In the genomic region with DNA sequence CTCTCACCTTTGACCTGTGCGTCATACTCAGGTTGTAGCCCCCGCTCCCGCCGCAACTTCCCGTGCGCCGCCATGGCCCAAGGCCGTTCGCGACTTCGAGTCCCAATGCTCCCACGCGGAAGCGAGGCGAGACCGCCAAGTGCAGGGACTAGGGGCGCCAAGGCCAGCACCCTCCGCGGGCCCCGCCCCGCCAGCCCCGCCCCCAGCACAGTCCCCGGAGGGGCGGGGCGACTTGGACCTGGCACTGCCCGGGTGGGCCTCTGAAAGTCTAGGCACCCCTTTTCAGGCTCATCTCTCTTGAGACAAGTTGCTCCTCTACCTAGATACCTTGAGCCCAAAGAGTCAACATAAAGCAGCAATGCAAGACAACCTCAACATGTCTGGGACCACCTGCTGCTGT, we compare ENCODE assay signal across 8 mouse cellular contexts. TPM values are rescaled to one million over a fixed set of nuclear protein-coding genes. Genes with fewer than 3 reads are reported as not detected.
DNase-seq lines count a peak whose midpoint lies in the region; ATAC-seq and TF ChIP-seq lines count a peak whose summit lies in the region.

No protein-coding gene starts in this region.

- no peaks in the 10 kb centered on the region for H3K27me3 ChIP-seq in CH12.LX (replicated peaks)
- H3K27me3 ChIP-seq in heart, embryonic 13.5 days (replicated peaks) = peaks cover 16% of the 10 kb centered on the region; the same call in 1 of the 2 replicates
- peaks cover 17% of the 10 kb centered on the region for H3K27me3 ChIP-seq in limb, embryonic 13.5 days
- no peaks in the 10 kb centered on the region for H3K27me3 ChIP-seq in midbrain, postnatal 0 days (ENCODE audit: insufficient read depth, low read length)

- peaks cover 8 to 39% of the 10 kb centered on the region in 2 experiments for H3K4me1 ChIP-seq in CH12.LX (ENCODE audit: control insufficient read depth in 1 of 2, insufficient read depth in 2 of 2)
- peaks cover 11% of the 10 kb centered on the region for H3K4me1 ChIP-seq in heart, embryonic 13.5 days
- no peaks in the 10 kb centered on the region for H3K4me1 ChIP-seq in limb, embryonic 13.5 days
- H3K4me1 ChIP-seq in midbrain, postnatal 0 days (ENCODE audit: insufficient read depth, low read length) = no peaks in the 10 kb centered on the region

- H3K9ac ChIP-seq in CH12.LX (ENCODE audit: insufficient read depth, low read depth) = peak overlapping the region; percentile 39
- no peak overlapping the region for H3K9ac ChIP-seq in heart, embryonic 13.5 days
- H3K9ac ChIP-seq in limb, embryonic 13.5 days = no peak overlapping the region
- H3K9ac ChIP-seq in midbrain, postnatal 0 days (replicated peaks; ENCODE audit: low read length, poor library complexity, severe bottlenecking) = no peak overlapping the region

- peak overlapping the region; percentile 45 to 79 (median 60) for H3K4me3 ChIP-seq in CH12.LX (replicated peaks in 1 of 3; ENCODE audit: low read depth in 2 of 3, low read length in 2 of 3, poor library complexity in 1 of 3)
- peak overlapping the region; percentile 25 for H3K4me3 ChIP-seq in heart, embryonic 13.5 days
- peak overlapping the region; percentile 10; the same call in 1 of the 2 replicates for H3K4me3 ChIP-seq in limb, embryonic 13.5 days
- H3K4me3 ChIP-seq in midbrain, postnatal 0 days (ENCODE audit: low read depth, low read length) = no peak overlapping the region

- peak overlapping the region; percentile 69 for H3K27ac ChIP-seq in CH12.LX (ENCODE audit: insufficient read depth, low read depth)
- H3K27ac ChIP-seq in heart, embryonic 13.5 days (replicated peaks) = no peak overlapping the region
- H3K27ac ChIP-seq in limb, embryonic 13.5 days = no peak overlapping the region
- no peak overlapping the region for H3K27ac ChIP-seq in midbrain, postnatal 0 days (ENCODE audit: low read depth, low read length)

- ATAC-seq in heart, embryonic 13.5 days (ENCODE audit: extremely low read depth, insufficient number of reproducible peaks, low FRiP score, low TSS enrichment) = no peak
- ATAC-seq in limb, embryonic 13.5 days (ENCODE audit: low FRiP score, low read depth) = no peak
- no peak for ATAC-seq in midbrain, postnatal 0 days (ENCODE audit: low FRiP score)

- peaks cover 8 to 15% of the 10 kb centered on the region in 2 experiments for H3K36me3 ChIP-seq in CH12.LX (replicated peaks in 1 of 2; ENCODE audit: control insufficient read depth in 1 of 2, insufficient read depth in 1 of 2, low read length in 1 of 2)
- no peaks in the 10 kb centered on the region for H3K36me3 ChIP-seq in heart, embryonic 13.5 days
- 0 out of 2 replicates have a peak, but pooled peaks cover 3% of the 10 kb centered on the region for H3K36me3 ChIP-seq in limb, embryonic 13.5 days
- no peaks in the 10 kb centered on the region for H3K36me3 ChIP-seq in midbrain, postnatal 0 days (ENCODE audit: insufficient read depth, low read length)

- no peaks in the 10 kb centered on the region for H3K9me3 ChIP-seq in CH12.LX (replicated peaks; ENCODE audit: low read length)
- H3K9me3 ChIP-seq in heart, embryonic 13.5 days = no peaks in the 10 kb centered on the region
- no peaks in the 10 kb centered on the region for H3K9me3 ChIP-seq in limb, embryonic 13.5 days
- H3K9me3 ChIP-seq in midbrain, postnatal 0 days (ENCODE audit: low read length) = no peaks in the 10 kb centered on the region

- DNase-seq in A20 (ENCODE audit: low read depth, low spot score) = peak; percentile 79
- DNase-seq in CH12.LX (ENCODE audit: extremely low read depth) = no peak
- no peak for DNase-seq in midbrain, postnatal 0 days (ENCODE audit: low spot score)
- no peak for DNase-seq in cerebellum, postnatal 36 days
- DNase-seq in left cerebral cortex, postnatal 36 days (ENCODE audit: low spot score in 2 of 2) = no peak
- DNase-seq in right cerebral cortex, adult 2 months (ENCODE audit: low spot score in 2 of 2) = no peak

- intact Hi-C loops in left cerebral cortex, postnatal 36 days (cut with DNase I) = no loop called here

- TF ChIP-seq EP300 in CH12.LX (IDR thresholded peaks at IDR 0.05; ENCODE audit: low read length) = no peak

- TF ChIP-seq POLR2A in CH12.LX (IDR thresholded peaks at IDR 0.05; ENCODE audit: low read depth, low read length) = peak; percentile 54; the same call in 1 of the 2 replicates

- no peak for TF ChIP-seq CTCF in CH12.LX (conservative IDR thresholded peaks at IDR 0.05 in 1 of 2, IDR thresholded peaks at IDR 0.05 in 1 of 2; ENCODE audit: low read depth in 2 of 2, low read length in 2 of 2)
- no peak for TF ChIP-seq CTCF in midbrain, postnatal 0 days (IDR thresholded peaks at IDR 0.05)

- peak overlapping the region; percentile 76; the same call in 1 of the 2 replicates for H3K4me2 ChIP-seq in CH12.LX (ENCODE audit: insufficient read depth, low read depth, poor library complexity, severe bottlenecking)
- H3K4me2 ChIP-seq in heart, embryonic 13.5 days = peak overlapping the region; percentile 57
- H3K4me2 ChIP-seq in limb, embryonic 13.5 days (replicated peaks) = peak overlapping the region; percentile 49
- peak overlapping the region; percentile 28 for H3K4me2 ChIP-seq in midbrain, postnatal 0 days (ENCODE audit: low read depth, low read length, poor library complexity, severe bottlenecking)

- in situ Hi-C loops in CH12.LX (cut with MboI; ENCODE audit: low pct_ligation_motif_present, low pct_unique_long_range_greater_than_20kb, low sequenced_read_pairs) = no loop called here

- dilution Hi-C loops in CH12.LX (cut with MboI; ENCODE audit: extremely low pct_ligation_motif_present, extremely low pct_unique_long_range_greater_than_20kb, low sequenced_read_pairs) = no loop called here

- no peaks in the 10 kb centered on the region; the same call in 1 of the 2 replicates for H3K79me2 ChIP-seq in CH12.LX (replicated peaks; ENCODE audit: control insufficient read depth, extremely low read depth, insufficient read depth, poor library complexity, severe bottlenecking)

- no peak for TF ChIP-seq RAD21 in CH12.LX (IDR thresholded peaks at IDR 0.05; ENCODE audit: low read depth, low read length)

- WGBS in heart, embryonic 13.5 days = 23% methylated on average over 21 of the region's 26 CpGs
- WGBS in limb, embryonic 13.5 days = 9% methylated on average over 26 of the region's 26 CpGs
- 20% methylated on average over 18 of the region's 26 CpGs for WGBS in midbrain, postnatal 0 days

TF ChIP-seq in CH12.LX, 34 proteins besides CTCF, POLR2A, EP300 and RAD21 (continues in another document):
- TF ChIP-seq ZMIZ1 (IDR thresholded peaks at IDR 0.05; ENCODE audit: low read depth, low read length) = no peak
- no peak for TF ChIP-seq USF2 (conservative IDR thresholded peaks at IDR 0.05; ENCODE audit: low read depth, low read length)
- no peak for TF ChIP-seq SMC3 (IDR thresholded peaks at IDR 0.05; ENCODE audit: low read depth, low read length)
- TF ChIP-seq CHD2 (IDR thresholded peaks at IDR 0.05; ENCODE audit: low read length) = no peak

RNA-seq across cellular contexts. Expression of gene Arhgap4, which starts 10.5 kb away (rescaled TPM):
- total RNA-seq in CH12.LX (2012; rRNA removed) (13.6 and 14.3 TPM in 2 replicates), CH12.LX (2014; rRNA removed) (10.9 and 13.9 TPM in 2 replicates)
- 24.1 and 24.5 TPM in 2 replicates for polyA plus RNA-seq in CH12.LX (2012; ENCODE audit: insufficient read length, low read depth)
- 1.5 TPM in 2 replicates for polyA plus RNA-seq in heart, embryonic 13.5 days (2015; fragmentation: Nextera tagmentation; extraction: Ambion mirVana)
- 3.0 and 3.9 TPM in 2 replicates for polyA plus RNA-seq in limb, embryonic 13.5 days (2015; fragmentation: Nextera tagmentation; extraction: Ambion mirVana)
- 4.8 and 5.6 TPM in 2 replicates for total RNA-seq in midbrain, postnatal 0 days (2014; rRNA removed)
- polyA plus RNA-seq in midbrain, postnatal 0 days (2015; fragmentation: Nextera tagmentation; extraction: Ambion mirVana) = 1.3 and 1.4 TPM in 2 replicates
- 1 to 10 TPM; 3.0 to 6.6 TPM for total RNA-seq in left cerebral cortex, postnatal 36 days (2021)

RNA-seq across cellular contexts. Expression of gene Naa10, which starts 10.6 kb away (rescaled TPM):
- 148 and 184 TPM in 2 replicates for total RNA-seq in CH12.LX (2012; rRNA removed)
- total RNA-seq in CH12.LX (2014; rRNA removed) = 152 and 166 TPM in 2 replicates
- 144 and 152 TPM in 2 replicates for polyA plus RNA-seq in CH12.LX (2012; ENCODE audit: insufficient read length, low read depth)
- polyA plus RNA-seq in heart, embryonic 13.5 days (2015; fragmentation: Nextera tagmentation; extraction: Ambion mirVana) = 87.0 and 96.6 TPM in 2 replicates
- 138 and 139 TPM in 2 replicates for polyA plus RNA-seq in limb, embryonic 13.5 days (2015; fragmentation: Nextera tagmentation; extraction: Ambion mirVana)
- 47.7 and 83.0 TPM in 2 replicates for total RNA-seq in midbrain, postnatal 0 days (2014; rRNA removed)
- 77.5 and 81.8 TPM in 2 replicates for polyA plus RNA-seq in midbrain, postnatal 0 days (2015; fragmentation: Nextera tagmentation; extraction: Ambion mirVana)
- 10 to 100 TPM; 52.5 to 54.7 TPM for total RNA-seq in left cerebral cortex, postnatal 36 days (2021)

RNA-seq across cellular contexts. Expression of gene L1cam, which starts 15.3 kb away (rescaled TPM):
- total RNA-seq in CH12.LX (2012; rRNA removed) (0.21 and 0.30 TPM in 2 replicates), CH12.LX (2014; rRNA removed) (0.12 and 0.23 TPM in 2 replicates)
- 0.49 and 0.65 TPM in 2 replicates for polyA plus RNA-seq in CH12.LX (2012; ENCODE audit: insufficient read length, low read depth)
- polyA plus RNA-seq in heart, embryonic 13.5 days (2015; fragmentation: Nextera tagmentation; extraction: Ambion mirVana) = 0.66 and 0.86 TPM in 2 replicates
- polyA plus RNA-seq in limb, embryonic 13.5 days (2015; fragmentation: Nextera tagmentation; extraction: Ambion mirVana) = 2.0 and 2.6 TPM in 2 replicates
- 292 and 296 TPM in 2 replicates for total RNA-seq in midbrain, postnatal 0 days (2014; rRNA removed)
- 113 and 116 TPM in 2 replicates for polyA plus RNA-seq in midbrain, postnatal 0 days (2015; fragmentation: Nextera tagmentation; extraction: Ambion mirVana)
- total RNA-seq in left cerebral cortex, postnatal 36 days (2021) = 100 to 1,000 TPM; 131 to 179 TPM

RNA-seq across cellular contexts. Expression of gene Avpr2, which starts 19.3 kb away (rescaled TPM):
- total RNA-seq in CH12.LX (2012; rRNA removed) (0.34 and 0.46 TPM in 2 replicates), CH12.LX (2014; rRNA removed) (not detected in 2 replicates)
- polyA plus RNA-seq in CH12.LX (2012; ENCODE audit: insufficient read length, low read depth) = 0.20 and 0.64 TPM in 2 replicates
- 0.13 TPM in 1 of 2 replicates, not detected in the other for polyA plus RNA-seq in heart, embryonic 13.5 days (2015; fragmentation: Nextera tagmentation; extraction: Ambion mirVana)
- polyA plus RNA-seq in limb, embryonic 13.5 days (2015; fragmentation: Nextera tagmentation; extraction: Ambion mirVana) = 0.05 and 0.13 TPM in 2 replicates
- not detected in 2 replicates for total RNA-seq in midbrain, postnatal 0 days (2014; rRNA removed)
- polyA plus RNA-seq in midbrain, postnatal 0 days (2015; fragmentation: Nextera tagmentation; extraction: Ambion mirVana) = 0.06 TPM in 1 of 2 replicates, not detected in the other
- total RNA-seq in left cerebral cortex, postnatal 36 days (2021) = not detected

RNA-seq across cellular contexts. Expression of gene Renbp, which starts 19.5 kb away (rescaled TPM):
- total RNA-seq in CH12.LX (2012; rRNA removed) = 38.5 and 43.4 TPM in 2 replicates
- 24.7 and 25.2 TPM in 2 replicates for total RNA-seq in CH12.LX (2014; rRNA removed)
- 64.7 and 66.3 TPM in 2 replicates for polyA plus RNA-seq in CH12.LX (2012; ENCODE audit: insufficient read length, low read depth)
- 52.1 and 60.4 TPM in 2 replicates for polyA plus RNA-seq in heart, embryonic 13.5 days (2015; fragmentation: Nextera tagmentation; extraction: Ambion mirVana)
- polyA plus RNA-seq in limb, embryonic 13.5 days (2015; fragmentation: Nextera tagmentation; extraction: Ambion mirVana) = 29.7 and 32.3 TPM in 2 replicates
- total RNA-seq in midbrain, postnatal 0 days (2014; rRNA removed) = 3.3 and 8.8 TPM in 2 replicates
- polyA plus RNA-seq in midbrain, postnatal 0 days (2015; fragmentation: Nextera tagmentation; extraction: Ambion mirVana) = 10.3 and 12.5 TPM in 2 replicates
- 1 to 10 TPM; 5.5 to 7.3 TPM for total RNA-seq in left cerebral cortex, postnatal 36 days (2021)

Comparison
In these comparisons a context has a peak if more than half of its experiments do, and no peak if none do; other contexts are left out.
1. RNA of gene L1cam, which starts 15.3 kb away (polyA plus RNA-seq): 113 to 116 TPM in midbrain, postnatal 0 days; 2.0 to 2.6 TPM in limb, embryonic 13.5 days, 0.66 to 0.86 TPM in heart, embryonic 13.5 days and 0.49 to 0.65 TPM in CH12.LX; every median in the first group is over 10 times any median in the second.
2. Peak in every context shown above with its lines, with median percentiles within 50 percentile points of each other: H3K4me2 ChIP-seq.